In the genomic region with DNA sequence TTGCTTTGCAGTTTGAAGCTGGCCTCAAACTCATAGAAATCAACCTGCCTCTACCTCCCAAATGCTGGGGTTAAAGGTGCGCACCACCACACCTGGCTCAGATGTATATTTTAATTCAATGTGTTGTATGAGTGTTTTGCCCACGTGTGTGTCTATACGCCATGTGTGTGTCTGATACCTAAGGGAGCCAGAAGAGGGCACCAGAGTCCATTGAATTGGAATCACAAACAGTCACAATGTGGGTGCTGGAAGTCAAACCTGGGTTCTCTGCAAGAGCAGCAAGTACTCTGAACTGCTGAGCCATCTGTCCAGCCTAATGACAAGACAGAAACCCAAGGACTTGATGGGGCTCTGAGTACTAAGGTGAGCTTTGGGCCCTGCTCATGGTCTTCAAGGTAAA, we compare ENCODE assay signal across 17 mouse cellular contexts. TPM values are rescaled to one million over a fixed set of nuclear protein-coding genes. Genes with fewer than 3 reads are reported as not detected.
DNase-seq lines count a peak whose midpoint lies in the region; ATAC-seq and TF ChIP-seq lines count a peak whose summit lies in the region.
"Had no signal": no experiment of that assay in that cellular context is flagged by ENCODE, and none has a peak within 500 bp of the region (broad histone marks: within the 10 kb centered on the region; RNA-seq: fewer than 3 reads in every experiment).

No protein-coding gene starts in this region.

- POLR2A ChIA-PET in Patski (lab: Charles Lee), result no interaction called here

- no peak overlapping the region for H3K9ac ChIP-seq in heart, postnatal 0 days (replicated peaks; ENCODE audit: low read depth, low read length)
- H3K9ac ChIP-seq in liver, postnatal 0 days (replicated peaks), result no peak overlapping the region
- H3K9ac ChIP-seq: heart, embryonic 13.5 days; lung, embryonic 15.5 days had no signal

- in situ Hi-C loops in Patski (cut with MboI; ENCODE audit: low pct_unique_long_range_greater_than_20kb), result no loop called here

- no peaks in the 10 kb centered on the region for H3K27me3 ChIP-seq in heart, postnatal 0 days (ENCODE audit: control insufficient read depth, insufficient read depth, low read length)
- no peaks in the 10 kb centered on the region for H3K27me3 ChIP-seq in liver, postnatal 0 days (ENCODE audit: insufficient read depth, low read length)
- H3K27me3 ChIP-seq in Patski, result no peaks in the 10 kb centered on the region
- H3K27me3 ChIP-seq: heart, embryonic 13.5 days; lung, embryonic 15.5 days had no signal

- H3K4me2 ChIP-seq in heart, postnatal 0 days (ENCODE audit: low read depth, low read length), result no peak overlapping the region
- H3K4me2 ChIP-seq in liver, postnatal 0 days (ENCODE audit: low read depth, low read length), result no peak overlapping the region

- H3K36me3 ChIP-seq in heart, postnatal 0 days (replicated peaks; ENCODE audit: control insufficient read depth, insufficient read depth, low read length), result no peaks in the 10 kb centered on the region
- no peaks in the 10 kb centered on the region for H3K36me3 ChIP-seq in liver, postnatal 0 days (replicated peaks; ENCODE audit: insufficient read depth, low read length)
- H3K36me3 ChIP-seq: heart, embryonic 13.5 days; lung, embryonic 15.5 days had no signal

- 87% methylated on average over 3 of the region's 3 CpGs for WGBS in heart, postnatal 0 days
- 81% methylated on average over 3 of the region's 3 CpGs for WGBS in liver, postnatal 0 days (ENCODE audit: insufficient replicate concordance)

- CTCF ChIA-PET in Patski (lab: Charles Lee), result interaction anchor here (1.3 to 1.6 kb wide), 2 partner anchors 13 to 52 kb away, joined by 3 read pairs; no protein-coding TSS in a partner anchor

- TF ChIP-seq EP300 in heart, postnatal 0 days (IDR thresholded peaks at IDR 0.05; ENCODE audit: low read depth), result no peak
- TF ChIP-seq EP300 in liver, postnatal 0 days (IDR thresholded peaks at IDR 0.05; ENCODE audit: low read depth), result no peak

- intact Hi-C loops in heart, postnatal 36 days (cut with DNase I), result no loop called here

- DNase-seq in heart, postnatal 0 days (ENCODE audit: low spot score), result no peak
- no peak for DNase-seq in heart, postnatal 36 days
- no peak for DNase-seq in liver, postnatal 0 days
- DNase-seq in liver (no peak), Patski (ENCODE audit: low read depth, low spot score) (no peak)
- DNase-seq in induced T-regulatory cell, adult 2 months (ENCODE audit: low read depth), result peak; percentile 44
- no peak for DNase-seq in embryo, embryonic 10 days (ENCODE audit: low spot score)
- DNase-seq in cerebellum, adult 11 months, result no peak
- DNase-seq: adrenal gland, postnatal 14 days; cerebellum, adult 8-10 months; gastrocnemius, postnatal 36 days; kidney, postnatal 25 days; midbrain, embryonic 14.5 days had no signal

- peaks cover 14% of the 10 kb centered on the region for H3K9me3 ChIP-seq in heart, postnatal 0 days (replicated peaks; ENCODE audit: control insufficient read depth, low read length)
- no peaks in the 10 kb centered on the region for H3K9me3 ChIP-seq in liver, postnatal 0 days (ENCODE audit: low read length)

- peak; percentile 16; the same call in 1 of the 2 replicates for TF ChIP-seq CTCF in heart, postnatal 0 days (IDR thresholded peaks at IDR 0.05; ENCODE audit: low read depth)
- TF ChIP-seq CTCF in liver, postnatal 0 days (IDR thresholded peaks at IDR 0.05; ENCODE audit: low read depth), result peak; percentile 40
- peak; percentile 18 for TF ChIP-seq CTCF in Patski (IDR thresholded peaks at IDR 0.05)

- no peak overlapping the region for H3K27ac ChIP-seq in heart, postnatal 0 days (ENCODE audit: low read depth)
- no peak overlapping the region for H3K27ac ChIP-seq in liver, postnatal 0 days (ENCODE audit: low read depth)
- H3K27ac ChIP-seq: heart, embryonic 13.5 days; lung, embryonic 15.5 days had no signal

- no peak for ATAC-seq in heart, postnatal 0 days (ENCODE audit: insufficient read depth, low read depth)
- ATAC-seq in liver, postnatal 0 days, result no peak
- ATAC-seq in Patski, result no peak
- ATAC-seq: activated CD4-positive, CD25-positive, alpha-beta regulatory T cell, adult 4 months; inflammation-experienced regulatory T-cells, adult 6 months had no signal

- H3K4me1 ChIP-seq in heart, postnatal 0 days (ENCODE audit: control insufficient read depth, insufficient read depth), result no peaks in the 10 kb centered on the region
- H3K4me1 ChIP-seq in liver, postnatal 0 days (ENCODE audit: insufficient read depth), result peaks cover 5% of the 10 kb centered on the region; the same call in 1 of the 2 replicates

- no peak overlapping the region for H3K4me3 ChIP-seq in heart, postnatal 0 days (ENCODE audit: low read depth, low read length)
- no peak overlapping the region for H3K4me3 ChIP-seq in liver, postnatal 0 days (ENCODE audit: low read depth, low read length)
- H3K4me3 ChIP-seq: heart, embryonic 13.5 days; lung, embryonic 15.5 days had no signal

RNA-seq across cellular contexts. Expression of a gene that starts 4.8 kb away (rescaled TPM):
- total RNA-seq in heart, postnatal 0 days (2014; rRNA removed; ENCODE audit: low replicate concordance), result 11.4 and 21.8 TPM in 2 replicates
- polyA plus RNA-seq in heart, postnatal 0 days (2015; fragmentation: Nextera tagmentation; extraction: Ambion mirVana), result 1.7 and 2.3 TPM in 2 replicates
- total RNA-seq in heart, postnatal 36 days (2021), result 10 to 100 TPM; 17.2 to 17.3 TPM
- polyA plus RNA-seq in liver, postnatal 0 days (2015; fragmentation: Nextera tagmentation; extraction: Ambion mirVana), result 2.1 and 2.6 TPM in 2 replicates
- polyA plus RNA-seq in Patski (2021), result 48.3 TPM

RNA-seq across cellular contexts. Expression of a gene that starts 27.3 kb away (rescaled TPM):
- total RNA-seq in heart, postnatal 0 days (2014; rRNA removed; ENCODE audit: low replicate concordance), result 8.7 and 13.7 TPM in 2 replicates
- polyA plus RNA-seq in heart, postnatal 0 days (2015; fragmentation: Nextera tagmentation; extraction: Ambion mirVana), result 12.9 and 13.5 TPM in 2 replicates
- 10 to 100 TPM; 10.8 to 11.3 TPM for total RNA-seq in heart, postnatal 36 days (2021)
- polyA plus RNA-seq in liver, postnatal 0 days (2015; fragmentation: Nextera tagmentation; extraction: Ambion mirVana), result 5.2 and 5.9 TPM in 2 replicates
- polyA plus RNA-seq in Patski (2021), result 6.9 TPM

RNA-seq across cellular contexts. Expression of a gene that starts 43.2 kb away (rescaled TPM):
- 2.6 and 6.8 TPM in 2 replicates for total RNA-seq in heart, postnatal 0 days (2014; rRNA removed; ENCODE audit: low replicate concordance)
- 0.18 and 0.37 TPM in 2 replicates for polyA plus RNA-seq in heart, postnatal 0 days (2015; fragmentation: Nextera tagmentation; extraction: Ambion mirVana)
- 1 to 10 TPM; 1.1 to 1.5 TPM for total RNA-seq in heart, postnatal 36 days (2021)
- polyA plus RNA-seq in liver, postnatal 0 days (2015; fragmentation: Nextera tagmentation; extraction: Ambion mirVana), result 0.40 and 0.59 TPM in 2 replicates
- polyA plus RNA-seq in Patski (2021), result 5.8 TPM

Comparison
In these comparisons a context has a peak if more than half of its experiments do, and no peak if none do; other contexts are left out.
1. RNA of a gene that starts 4.8 kb away (polyA plus RNA-seq): 48.3 TPM in Patski (single experiment); 2.1 to 2.6 TPM in liver, postnatal 0 days and 1.7 to 2.3 TPM in heart, postnatal 0 days; every median in the first group is over 10 times any median in the second.
2. Peak in every context shown above with its lines, with median percentiles within 50 percentile points of each other: CTCF ChIP-seq.